Mouse (Mus musculus): ENCODE measurements at regions not wholly inside any gene's neighbourhood (a gene's known extent, or its start where the extent isn't known, plus 50 kb on each side); places are given as distances from the start of the nearest gene placed in this dataset.

DNA sequence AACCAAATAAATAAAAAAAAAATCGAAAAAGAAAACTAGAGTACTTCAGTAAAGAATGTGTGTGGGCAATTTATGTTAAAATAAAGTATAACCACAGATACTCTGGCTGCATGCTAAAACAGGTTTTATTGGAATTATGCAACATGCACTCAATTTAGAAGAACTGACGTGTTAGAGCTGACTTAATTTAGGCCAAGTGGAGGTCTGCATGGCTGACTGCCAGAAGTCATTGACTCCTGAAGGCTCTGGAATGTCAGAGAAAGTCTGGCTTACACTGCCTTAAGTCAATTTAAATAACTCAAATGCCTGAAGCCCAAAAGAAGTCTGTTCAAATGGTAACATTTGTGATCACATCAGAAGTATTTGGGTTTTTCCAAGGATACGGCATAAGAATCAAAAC lies 198.1 kb upstream of the Gm10192 start:
- DNase-seq (ENCODE audit: low read depth, low spot score): no peak

DNA sequence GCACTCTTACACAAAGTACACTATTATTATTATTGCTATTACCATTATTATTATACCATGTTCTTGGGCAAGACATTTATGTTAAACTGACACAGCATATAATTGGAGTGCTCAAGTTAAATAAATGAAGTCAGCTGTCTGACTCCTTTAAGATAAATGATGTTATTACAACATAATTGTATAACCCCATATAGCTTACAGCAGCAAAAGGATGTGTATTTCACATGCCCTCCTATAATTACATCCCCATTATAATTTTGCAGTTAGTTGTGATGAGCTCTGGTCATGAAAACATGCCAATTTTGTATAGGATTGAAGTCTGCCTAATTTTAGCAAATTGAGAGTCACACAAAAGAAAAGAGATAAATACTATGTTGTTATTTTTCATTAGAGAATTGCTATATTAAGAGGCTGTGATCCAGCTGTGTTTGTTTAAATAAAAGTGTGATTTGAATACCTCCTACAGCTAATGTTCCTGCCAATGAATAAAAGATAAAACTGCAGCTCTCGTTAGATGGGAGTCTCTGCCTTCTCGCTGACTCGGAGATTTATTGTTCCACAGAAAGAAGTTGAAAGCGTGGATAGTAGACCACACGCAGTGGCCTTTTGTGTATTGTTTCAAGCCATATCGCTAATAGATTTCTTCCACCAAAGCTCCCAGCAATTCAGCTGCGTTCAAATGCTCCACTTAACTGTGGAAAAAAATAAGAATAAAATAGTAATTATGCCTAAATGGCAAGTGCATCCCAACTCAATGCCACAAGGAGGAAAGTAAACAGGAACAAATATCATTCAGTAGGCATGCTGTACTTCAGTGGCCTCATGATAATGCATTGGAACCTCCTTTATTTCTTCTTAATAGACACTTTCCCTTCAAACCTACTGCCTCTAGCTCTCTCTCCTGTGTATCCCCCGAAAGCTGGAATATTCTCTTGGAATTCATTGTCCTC lies 194.9 kb upstream of the Gm10192 start:
- no peak for DNase-seq (ENCODE audit: low read depth, low spot score)

DNA sequence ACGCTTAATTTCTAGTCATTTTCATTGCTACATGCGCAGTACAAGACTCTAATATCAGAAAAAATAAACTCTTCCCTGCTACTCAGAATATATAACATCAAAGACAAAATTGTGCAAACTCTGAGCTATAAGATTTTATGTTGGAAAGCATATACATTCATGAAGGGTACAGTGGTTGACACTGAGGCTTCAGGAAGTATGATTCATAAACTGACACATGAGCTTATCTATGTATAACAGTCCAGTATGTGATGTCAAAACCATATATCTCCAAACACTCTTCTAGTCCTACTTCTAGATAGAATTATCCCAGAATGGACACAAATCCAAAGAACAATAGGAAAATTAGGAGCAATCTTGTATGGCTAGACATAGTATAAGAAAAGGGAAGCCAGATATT lies 177.5 kb upstream of the Gm10192 start:
- DNase-seq (ENCODE audit: low read depth, low spot score): no peak

DNA sequence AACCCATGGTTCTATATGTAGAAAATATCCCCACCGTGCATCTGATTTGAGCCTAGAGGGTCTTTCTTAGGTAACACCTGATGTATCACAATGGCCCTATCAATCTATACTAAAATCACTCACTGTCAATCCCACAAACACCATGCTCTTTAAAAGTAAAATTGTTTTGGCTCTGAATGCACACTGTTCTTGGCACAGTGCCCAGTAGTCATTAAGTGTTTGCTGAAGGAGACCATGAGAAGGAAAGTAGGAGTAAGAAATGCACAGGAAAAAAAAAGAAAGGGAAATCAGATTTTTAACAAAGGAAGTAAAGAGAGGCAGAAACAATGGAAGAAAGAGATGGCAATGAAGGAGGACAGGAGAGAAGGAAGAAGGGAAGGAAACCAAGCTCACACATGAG lies 175.0 kb upstream of the Gm10192 start:
- no peak for DNase-seq (ENCODE audit: low read depth, low spot score)

DNA sequence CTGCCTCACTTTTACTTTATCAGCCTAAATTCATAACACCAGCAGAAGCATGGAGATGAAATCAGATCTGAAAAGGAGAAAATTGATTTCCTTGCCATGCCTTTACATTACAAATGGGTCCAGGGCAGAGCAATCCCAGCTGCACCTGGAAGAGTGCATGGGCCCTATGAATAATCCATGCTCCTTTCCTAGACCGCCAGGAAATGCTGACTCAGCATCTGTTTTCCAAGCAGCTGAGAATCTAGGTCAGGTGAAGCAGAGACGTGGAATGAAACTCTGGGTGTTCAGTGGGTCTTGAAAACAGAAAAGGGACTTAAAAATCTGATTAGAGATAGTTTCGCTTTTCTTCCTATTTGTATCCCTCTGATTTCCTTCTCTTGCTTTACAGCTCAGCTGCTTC lies 163.8 kb upstream of the Gm10192 start:
- DNase-seq (ENCODE audit: low read depth, low spot score): no peak

DNA sequence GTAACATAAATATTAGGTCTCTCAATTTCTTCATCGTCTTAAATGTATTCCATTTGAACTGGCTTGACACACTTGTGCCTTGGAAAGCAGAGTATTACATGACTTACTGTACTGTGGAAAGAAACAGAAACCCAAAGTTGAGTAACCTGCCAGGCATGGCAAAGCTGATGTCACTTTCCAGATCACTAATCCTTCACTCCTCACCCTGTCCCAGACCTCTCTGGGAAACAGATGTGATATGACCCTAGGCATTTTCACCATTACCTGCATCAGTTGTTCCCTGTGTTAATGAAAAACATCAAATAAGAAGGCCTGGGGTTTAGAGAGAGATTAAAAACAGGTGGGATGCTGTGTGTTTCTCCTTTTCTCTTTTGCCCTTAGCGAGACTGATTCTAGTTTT lies 161.4 kb upstream of the Gm10192 start:
- DNase-seq (ENCODE audit: low read depth, low spot score): no peak

DNA sequence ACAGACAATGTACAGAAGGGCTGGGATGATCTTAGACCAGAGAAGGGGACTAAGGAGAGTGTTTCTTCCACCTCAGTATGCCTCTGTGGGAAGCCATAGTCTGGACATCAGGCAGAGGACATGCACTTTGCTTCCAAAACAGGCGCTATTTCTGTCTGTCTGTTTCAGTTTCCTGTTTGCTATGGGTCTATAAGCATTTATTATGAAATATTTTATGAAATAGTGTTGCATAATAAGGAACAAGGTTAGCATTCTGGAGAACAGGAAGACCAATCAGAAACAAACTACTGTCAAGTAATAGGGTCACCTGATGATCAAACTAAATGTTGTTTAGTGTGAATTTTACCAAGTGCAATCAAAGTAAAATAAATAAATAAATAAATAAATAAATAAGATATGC lies 160.4 kb upstream of the Gm10192 start:
- DNase-seq (ENCODE audit: low read depth, low spot score): no peak

Measured in retina, adult 2 months (tissue).